ENCODE assay signal across 8 mouse cellular contexts in genomic region chr10:30199916-30200826, GRCm38 (mm10). TPM values are rescaled to one million over a fixed set of nuclear protein-coding genes. Genes with fewer than 3 reads are reported as not detected.
DNase-seq lines count a peak whose midpoint lies in the region; ATAC-seq and TF ChIP-seq lines count a peak whose summit lies in the region.

TSS of gene Cenpw (minus strand) at chr10:30200560.

- H3K9ac ChIP-seq in hindbrain, postnatal 0 days (replicated peaks; ENCODE audit: low read length): peak within 1 kb of the TSS; percentile 65

- no peak for TF ChIP-seq CTCF in gastrocnemius, adult 2 months (IDR thresholded peaks at IDR 0.05)
- peak; percentile 41 for TF ChIP-seq CTCF in hindbrain, postnatal 0 days (IDR thresholded peaks at IDR 0.05; ENCODE audit: low read depth)
- no peak; the same call in 1 of the 2 replicates for TF ChIP-seq CTCF in left cerebral cortex, adult 2 months (IDR thresholded peaks at IDR 0.05)

- H3K4me1 ChIP-seq in hindbrain, postnatal 0 days (ENCODE audit: insufficient read depth, low read length): no peaks in the 10 kb centered on the region

- H3K4me3 ChIP-seq in gastrocnemius, adult 2 months: peak within 1 kb of the TSS; percentile 82
- H3K4me3 ChIP-seq in hindbrain, postnatal 0 days (ENCODE audit: low read length): peak within 1 kb of the TSS; percentile 85
- peak within 1 kb of the TSS; percentile 66 for H3K4me3 ChIP-seq in left cerebral cortex, adult 2 months

- peak; percentile 100 for ATAC-seq in hindbrain, postnatal 0 days
- peak; percentile 98 for ATAC-seq in megakaryocyte, adult 5-6 weeks (ENCODE audit: poor library complexity, severe bottlenecking)

- H3K36me3 ChIP-seq in hindbrain, postnatal 0 days (ENCODE audit: insufficient read depth, low read length): no peaks in the 10 kb centered on the region

- WGBS in hindbrain, postnatal 0 days: 1% methylated on average over 53 of the region's 55 CpGs

- no peaks in the 10 kb centered on the region for H3K27me3 ChIP-seq in hindbrain, postnatal 0 days (ENCODE audit: insufficient read depth, low read length)

- DNase-seq in WW6 (ENCODE audit: low read depth, low spot score): peak; percentile 85
- DNase-seq in cerebellum, postnatal 4 days (ENCODE audit: low spot score in 2 of 2): peak; percentile 82 to 92
- peak; percentile 85 for DNase-seq in gastrocnemius, adult 2 months
- peak; percentile 95 for DNase-seq in hindbrain, postnatal 0 days (ENCODE audit: low spot score)
- peak; percentile 85 for DNase-seq in left cerebral cortex, adult 2 months (ENCODE audit: extremely low spot score in 1 of 2, low spot score in 2 of 2)
- peak; percentile 80 to 84 for DNase-seq in right cerebral cortex, adult 2 months (ENCODE audit: low spot score in 2 of 2)
- peak; percentile 87 for DNase-seq in urinary bladder, postnatal 14 days (ENCODE audit: low spot score)

- H3K4me2 ChIP-seq in hindbrain, postnatal 0 days (ENCODE audit: low read depth, low read length): peak within 1 kb of the TSS; percentile 94

- intact Hi-C loops in gastrocnemius, adult 2 months (cut with DNase I): no loop called here
- intact Hi-C loops in left cerebral cortex, adult 2 months (cut with DNase I): no loop called here

- no peaks in the 10 kb centered on the region for H3K9me3 ChIP-seq in hindbrain, postnatal 0 days (ENCODE audit: low read length)

- peak within 1 kb of the TSS; percentile 56; the same call in 1 of the 2 replicates for H3K27ac ChIP-seq in gastrocnemius, adult 2 months
- H3K27ac ChIP-seq in hindbrain, postnatal 0 days: no peak within 1 kb of the TSS
- no peak within 1 kb of the TSS for H3K27ac ChIP-seq in left cerebral cortex, adult 2 months

RNA-seq across cellular contexts. Expression of gene Cenpw, which starts in this region (rescaled TPM):
- under 1 TPM; 0.64 to 0.70 TPM for total RNA-seq in gastrocnemius, adult 2 months (2021)
- total RNA-seq in hindbrain, postnatal 0 days (2014; rRNA removed): 4.3 and 9.7 TPM in 2 replicates
- polyA plus RNA-seq in hindbrain, postnatal 0 days (2015; fragmentation: Nextera tagmentation; extraction: Ambion mirVana): 21.3 and 22.4 TPM in 2 replicates
- total RNA-seq in left cerebral cortex, adult 2 months (2021): 1 to 10 TPM; 1.7 to 2.2 TPM
- 11.7 and 12.8 TPM in 2 replicates for total RNA-seq in megakaryocyte, adult 5-6 weeks (2015)
- 4.8 and 7.8 TPM in 2 replicates for total RNA-seq in megakaryocyte, adult 5-6 weeks (2017)

Comparison
In these comparisons a context has a peak if more than half of its experiments do, and no peak if none do; other contexts are left out.
1. Peak in DNase-seq, H3K4me3 ChIP-seq and H3K27ac ChIP-seq in gastrocnemius, adult 2 months; RNA of the gene not detected or under 1 TPM.